Mouse (Mus musculus): ENCODE measurements around the gene Umps. TPM values are rescaled to one million over a fixed set of nuclear protein-coding genes. Genes with fewer than 3 reads are reported as not detected.

Umps gene
- total and polyA plus RNA-seq, 3 experiments = 115 to 173 (median 161) TPM

DNA sequence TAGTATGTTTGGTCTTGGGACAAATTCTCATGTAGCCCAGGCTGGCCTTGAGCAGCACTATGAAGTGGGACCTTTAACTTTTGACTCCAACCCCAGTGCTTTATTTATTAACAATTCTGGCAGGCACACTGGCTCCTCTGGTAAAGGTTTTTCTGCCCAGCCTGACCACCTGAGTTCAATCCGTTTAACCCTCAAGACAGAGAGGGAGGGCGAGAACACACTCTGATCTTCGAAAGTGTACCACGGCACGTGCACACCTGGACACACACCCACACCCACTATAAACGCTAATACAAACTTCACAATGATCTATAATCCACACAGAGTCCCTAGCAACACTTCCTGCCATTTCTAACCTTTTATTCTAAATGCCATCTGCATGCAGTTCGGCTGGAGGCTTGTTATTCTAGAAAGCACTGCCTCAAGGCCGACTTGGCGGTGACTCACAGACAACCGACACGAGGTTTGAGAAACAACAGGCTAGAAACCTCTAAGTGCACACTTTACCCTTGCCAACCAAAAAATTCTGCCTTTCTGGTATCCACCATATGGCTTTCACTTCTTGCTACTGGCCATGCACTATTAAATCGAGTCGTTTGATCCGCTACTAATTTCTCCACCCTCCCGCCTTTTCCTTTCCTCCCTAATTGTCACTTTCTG is 830 bp downstream of the Umps start (continued):
- peak; percentile 14; the same call in 1 of the 2 replicates for TF ChIP-seq USF2 (conservative IDR thresholded peaks at IDR 0.05; ENCODE audit: low read depth, low read length)
- TF ChIP-seq E2F4 (IDR thresholded peaks at IDR 0.05; ENCODE audit: insufficient replicate concordance, low read depth, low read length) = no peak
- no peak; the same call in 1 of the 2 replicates for TF ChIP-seq POLR2AphosphoS2 (IDR thresholded peaks at IDR 0.05; ENCODE audit: low read depth, low read length)
- no peak for TF ChIP-seq TCF12 (IDR thresholded peaks at IDR 0.05; ENCODE audit: low read depth, low read length)
- TF ChIP-seq JUN (IDR thresholded peaks at IDR 0.05; ENCODE audit: insufficient read depth, low read depth, low read length) = no peak
- no peak for TF ChIP-seq GABPA (IDR thresholded peaks at IDR 0.05; ENCODE audit: insufficient replicate concordance, low read depth, low read length)
- no peak for TF ChIP-seq CHD2 (IDR thresholded peaks at IDR 0.05; ENCODE audit: low read length)
- 0 out of 2 replicates have a peak, but pooled peaks have one; percentile 13 for TF ChIP-seq MYC (IDR thresholded peaks at IDR 0.05; ENCODE audit: low read depth, low read length)
- TF ChIP-seq MXI1 (IDR thresholded peaks at IDR 0.05; ENCODE audit: low read depth, low read length) = no peak
- no peak for TF ChIP-seq RCOR1 (conservative IDR thresholded peaks at IDR 0.05; ENCODE audit: low read depth, low read length)
- no peak for TF ChIP-seq POLR2A (IDR thresholded peaks at IDR 0.05; ENCODE audit: low read depth, low read length)
- TF ChIP-seq SIN3A (IDR thresholded peaks at IDR 0.05; ENCODE audit: low read length) = peak; percentile 2; the same call in 1 of the 2 replicates
- peak; percentile 94 for TF ChIP-seq BHLHE40 (IDR thresholded peaks at IDR 0.05; ENCODE audit: low read depth, low read length)
- TF ChIP-seq ZNF384 (IDR thresholded peaks at IDR 0.05; ENCODE audit: low read depth, low read length) = no peak
- TF ChIP-seq NRF1 (IDR thresholded peaks at IDR 0.05; ENCODE audit: low read depth, low read length) = no peak

DNA sequence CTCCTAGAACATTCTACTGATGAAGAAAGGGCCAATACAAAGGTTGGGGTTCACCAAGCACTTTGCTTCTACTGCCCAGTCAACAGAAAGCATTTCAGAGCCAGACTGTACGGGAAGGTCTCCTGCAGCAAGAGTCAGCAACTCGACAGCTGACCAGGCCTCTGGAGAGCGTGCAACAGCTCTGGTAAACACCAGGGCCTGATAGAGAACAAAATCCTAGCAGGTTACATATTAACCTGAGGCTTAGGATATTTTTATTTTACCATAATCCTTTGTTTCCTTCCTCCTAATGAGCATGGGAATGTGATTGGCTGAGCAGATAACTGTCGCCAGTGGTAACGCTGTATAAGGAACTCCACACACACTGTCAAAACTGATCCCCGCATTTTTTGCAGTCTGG is 3.3 kb downstream of the Umps start:
- in situ Hi-C loops (cut with MboI; ENCODE audit: low pct_ligation_motif_present, low pct_unique_long_range_greater_than_20kb, low sequenced_read_pairs) = loop anchor here (25.0 kb wide), 3 partner anchors 401 to 776 kb away; partner anchors contain the start of gene Osbpl11
- no peak overlapping the region for H3K9ac ChIP-seq (ENCODE audit: insufficient read depth, low read depth)
- peaks cover 45 to 58% of the 10 kb centered on the region in 2 experiments for H3K36me3 ChIP-seq (replicated peaks in 1 of 2; ENCODE audit: control insufficient read depth in 1 of 2, insufficient read depth in 1 of 2, low read length in 1 of 2)
- no peak overlapping the region for H3K4me3 ChIP-seq (replicated peaks in 1 of 3; ENCODE audit: low read depth in 2 of 3, low read length in 2 of 3, poor library complexity in 1 of 3)
- no peak overlapping the region for H3K4me2 ChIP-seq (ENCODE audit: insufficient read depth, low read depth, poor library complexity, severe bottlenecking)
- H3K27ac ChIP-seq (ENCODE audit: insufficient read depth, low read depth) = no peak overlapping the region
- no peaks in the 10 kb centered on the region for H3K27me3 ChIP-seq (replicated peaks)
- dilution Hi-C loops (cut with MboI; ENCODE audit: extremely low pct_ligation_motif_present, extremely low pct_unique_long_range_greater_than_20kb, low sequenced_read_pairs) = no loop called here
- no peak for DNase-seq (ENCODE audit: extremely low read depth)
- TF ChIP-seq ZKSCAN1 (IDR thresholded peaks at IDR 0.05; ENCODE audit: borderline replicate concordance, low read depth, low read length) (no peak), HCFC1 (IDR thresholded peaks at IDR 0.05; ENCODE audit: low read depth, low read length) (no peak), NRF1 (IDR thresholded peaks at IDR 0.05; ENCODE audit: low read depth, low read length) (no peak), EP300 (IDR thresholded peaks at IDR 0.05; ENCODE audit: low read length) (no peak), MYC (IDR thresholded peaks at IDR 0.05; ENCODE audit: low read depth, low read length) (no peak), SIN3A (IDR thresholded peaks at IDR 0.05; ENCODE audit: low read length) (no peak), RCOR1 (conservative IDR thresholded peaks at IDR 0.05; ENCODE audit: low read depth, low read length) (no peak), ELF1 (IDR thresholded peaks at IDR 0.05; ENCODE audit: low read depth, low read length) (no peak), TBP (conservative IDR thresholded peaks at IDR 0.05; ENCODE audit: low read depth, low read length) (no peak), NELFE (IDR thresholded peaks at IDR 0.05; ENCODE audit: low read depth, low read length) (no peak), JUN (IDR thresholded peaks at IDR 0.05; ENCODE audit: insufficient read depth, low read depth, low read length) (no peak), MAZ (IDR thresholded peaks at IDR 0.05; ENCODE audit: low read depth, low read length) (no peak), ZC3H11A (IDR thresholded peaks at IDR 0.05; ENCODE audit: low read depth, low read length) (no peak), GABPA (IDR thresholded peaks at IDR 0.05; ENCODE audit: insufficient replicate concordance, low read depth, low read length) (no peak), PAX5 (IDR thresholded peaks at IDR 0.05; ENCODE audit: low read length) (no peak), CHD1 (IDR thresholded peaks at IDR 0.05; ENCODE audit: low read depth, low read length) (no peak)
- peaks cover 0 to 45% of the 10 kb centered on the region in 2 experiments; a peak in 2 of 4 replicates for H3K4me1 ChIP-seq (ENCODE audit: control insufficient read depth in 1 of 2, insufficient read depth in 2 of 2)
- H3K79me2 ChIP-seq (replicated peaks; ENCODE audit: control insufficient read depth, extremely low read depth, insufficient read depth, poor library complexity, severe bottlenecking) = peaks cover 62% of the 10 kb centered on the region
- H3K9me3 ChIP-seq (replicated peaks; ENCODE audit: low read length) = no peaks in the 10 kb centered on the region
